Mouse (Mus musculus): ENCODE measurements around the gene Susd6.

Gene Susd6

GRCm38 (mm10) chr12:80930141-80930540, 139.8 kb downstream of the Susd6 start:
- in situ Hi-C loops (cut with MboI), result no loop called here
